Mouse (Mus musculus) spleen, postnatal 4 days (tissue): ENCODE results near the gene Sema6c.
A peak's percentile ranks its signal among the peaks of the same experiment; 100 is the strongest.

ENCODE experiments used
- DNase-seq, 2 experiments: peaks; one replicate each; pipeline ENCODE4 v3.0.0; 2022; ENCODE audit warnings: low spot score in 2 of 2

Sema6c gene

GRCm38 (mm10) chr3:95141952-95142616 lies 18.2 kb upstream of the Sema6c start, which contains the start of gene Tnfaip8l2:
Gene Tnfaip8l2 (minus strand): TSS chr3:95142360.
- peak; percentile 73 to 82 for DNase-seq

GRCm38 (mm10) chr3:95142617-95143011 lies 17.6 kb upstream of the Sema6c start:
- peak; percentile 89 to 97 for DNase-seq

GRCm38 (mm10) chr3:95147924-95148323 lies 12.3 kb upstream of the Sema6c start:
- DNase-seq = no peak

GRCm38 (mm10) chr3:95153874-95154273 lies 6.4 kb upstream of the Sema6c start:
- peak; percentile 68 to 85 for DNase-seq

- DNase-seq = no peak
Observed at GRCm38 (mm10) chr3:95159511-95159986, 708 bp upstream of the Sema6c start.

- no peak for DNase-seq
Observed at GRCm38 (mm10) chr3:95161041-95161551, 839 bp downstream of the Sema6c start.

- DNase-seq = no peak
Observed at GRCm38 (mm10) chr3:95161618-95162344, 1.5 kb downstream of the Sema6c start.

- no peak for DNase-seq
Observed at GRCm38 (mm10) chr3:95162345-95162628, 2.0 kb downstream of the Sema6c start.

- no peak for DNase-seq
Observed at GRCm38 (mm10) chr3:95163419-95164255, 3.4 kb downstream of the Sema6c start.

GRCm38 (mm10) chr3:95164256-95164550 lies 3.9 kb downstream of the Sema6c start:
- no peak for DNase-seq

GRCm38 (mm10) chr3:95164840-95165239 lies 4.6 kb downstream of the Sema6c start:
- DNase-seq = no peak

GRCm38 (mm10) chr3:95169996-95170395 lies 9.7 kb downstream of the Sema6c start:
- no peak for DNase-seq

- DNase-seq = no peak
Observed at GRCm38 (mm10) chr3:95171105-95171504, 10.8 kb downstream of the Sema6c start.

- DNase-seq = peak in 1 of 2 experiments; percentile 70
Observed at GRCm38 (mm10) chr3:95172526-95173255, 12.4 kb downstream of the Sema6c start.

GRCm38 (mm10) chr3:95173256-95173949 lies 13.1 kb downstream of the Sema6c start:
- DNase-seq = no peak

GRCm38 (mm10) chr3:95174011-95174592 lies 13.8 kb downstream of the Sema6c start:
- DNase-seq = peak; percentile 85 to 95

GRCm38 (mm10) chr3:95176500-95176899 lies 16.2 kb downstream of the Sema6c start:
- DNase-seq = no peak

GRCm38 (mm10) chr3:95177583-95177982 lies 17.3 kb downstream of the Sema6c start:
- DNase-seq = no peak

- no peak for DNase-seq
Observed at GRCm38 (mm10) chr3:95178948-95179347, 18.7 kb downstream of the Sema6c start.

- DNase-seq = no peak
Observed at GRCm38 (mm10) chr3:95179890-95180289, 19.6 kb downstream of the Sema6c start.

- no peak for DNase-seq
Observed at GRCm38 (mm10) chr3:95181841-95182240, 21.6 kb downstream of the Sema6c start.
